Mouse (Mus musculus) left cerebral cortex, adult 2 months (tissue): ENCODE measurements around the gene Tbc1d10b. TPM values are rescaled to one million over a fixed set of nuclear protein-coding genes. Genes with fewer than 3 reads are reported as not detected.

Source experiments
- DNase-seq, 2 experiments: peaks; one replicate each; pipeline ENCODE4 v3.0.0; 2021 to 2022; ENCODE audit warnings: low spot score in 2 of 2, mixed read lengths in 1 of 2; ENCODE audit errors: extremely low spot score in 1 of 2
- H3K27ac ChIP-seq: fragments of 200-600 bp; 2 replicates; pipeline ENCODE4 v1.8.1; 2022
- H3K4me3 ChIP-seq: fragments of 200-600 bp; 2 replicates; pipeline ENCODE4 v1.8.1; 2022
- CTCF ChIP-seq: fragments of 200-600 bp; IDR thresholded peaks from 2 replicates; pipeline ENCODE4 v1.8.1; 2022; ENCODE audit warnings: antibody characterized with exemption, mild to moderate bottlenecking, moderate library complexity
- intact Hi-C: fragments of 180-260 bp; cut with DNase I; formaldehyde crosslinking; loops from one replicate; pipeline ENCODE4 v1.15.1; 2025
- total RNA-seq, 2 experiments: library from RNA; stranded (reverse); gene quantifications; 2 replicates each; pipeline ENCODE4 v1.2.3; 2021

The Tbc1d10b gene
- total RNA-seq, 2 experiments from 2014 or later: 91.9 to 110 TPM

DNA sequence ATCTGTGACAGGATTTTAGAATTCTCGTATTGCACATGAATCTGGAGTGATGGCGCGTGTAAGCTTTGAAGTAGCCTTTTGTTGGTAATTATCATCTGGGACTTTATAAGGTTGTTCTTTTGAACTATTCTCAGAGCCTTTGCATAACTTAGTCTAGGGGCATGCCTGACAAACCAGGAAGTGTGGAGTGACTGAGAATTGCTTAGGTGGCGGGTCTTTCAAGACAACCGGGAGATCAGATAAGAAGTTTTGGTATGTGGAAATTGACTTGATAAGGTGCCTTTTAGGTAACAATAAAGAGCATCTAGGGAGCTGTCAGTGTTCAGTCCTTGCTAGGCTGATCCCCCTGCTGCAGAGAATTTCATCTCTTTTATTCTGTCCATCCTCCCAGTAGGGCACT, 41.8 kb downstream of the Tbc1d10b start:
- intact Hi-C loops: loop anchor here (10.0 kb wide), 1 partner anchor 562 kb away; no protein-coding TSS in a partner anchor
- no peak overlapping the region for H3K27ac ChIP-seq
- H3K4me3 ChIP-seq: no peak overlapping the region
- no peak for DNase-seq
- TF ChIP-seq CTCF: no peak

DNA sequence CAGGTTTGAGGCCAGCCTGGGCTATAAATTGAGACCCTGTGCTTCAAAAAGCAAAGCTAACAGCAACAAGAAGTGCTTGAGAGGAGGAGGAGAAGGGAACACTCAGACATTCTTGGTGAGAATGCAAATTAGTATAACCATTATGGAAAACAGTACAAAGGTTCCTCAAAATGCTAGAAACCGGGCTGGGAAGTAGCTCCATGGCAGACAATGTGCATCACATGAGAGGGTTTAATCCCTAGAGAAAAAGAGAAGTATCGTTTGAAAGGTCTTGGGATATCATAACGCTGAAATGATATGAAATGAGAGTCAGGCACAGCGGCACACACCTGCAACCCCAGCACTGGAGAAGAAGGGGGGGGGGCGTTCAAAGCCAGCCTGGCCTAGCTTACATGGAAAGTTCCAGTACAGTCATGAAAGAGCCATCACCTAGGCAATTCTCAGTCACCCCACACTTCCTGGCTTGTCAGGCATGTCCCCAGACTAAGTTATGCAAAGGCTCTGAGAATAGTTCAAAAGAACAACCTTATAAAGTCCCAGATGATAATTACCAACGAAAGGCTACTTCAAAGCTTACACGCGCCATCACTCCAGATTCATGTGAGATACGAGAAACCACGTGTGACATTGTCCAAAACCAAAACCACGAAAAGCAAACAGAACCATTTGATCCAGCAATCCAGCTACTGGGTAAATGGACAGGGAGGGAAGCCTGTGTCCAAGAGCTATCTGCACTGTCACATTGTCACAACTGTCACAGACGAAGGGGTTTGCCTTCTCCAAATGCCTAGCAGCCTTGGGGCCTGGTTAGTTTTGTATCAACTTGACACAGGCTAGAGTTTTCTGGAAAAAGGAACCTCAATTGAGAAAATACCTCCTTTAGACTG, 42.4 kb downstream of the Tbc1d10b start:
- H3K27ac ChIP-seq: no peak overlapping the region
- H3K4me3 ChIP-seq: no peak overlapping the region
- TF ChIP-seq CTCF: no peak
- intact Hi-C loops: loop anchor here (10.0 kb wide), 1 partner anchor 561 kb away; no protein-coding TSS in a partner anchor
- DNase-seq: no peak

DNA sequence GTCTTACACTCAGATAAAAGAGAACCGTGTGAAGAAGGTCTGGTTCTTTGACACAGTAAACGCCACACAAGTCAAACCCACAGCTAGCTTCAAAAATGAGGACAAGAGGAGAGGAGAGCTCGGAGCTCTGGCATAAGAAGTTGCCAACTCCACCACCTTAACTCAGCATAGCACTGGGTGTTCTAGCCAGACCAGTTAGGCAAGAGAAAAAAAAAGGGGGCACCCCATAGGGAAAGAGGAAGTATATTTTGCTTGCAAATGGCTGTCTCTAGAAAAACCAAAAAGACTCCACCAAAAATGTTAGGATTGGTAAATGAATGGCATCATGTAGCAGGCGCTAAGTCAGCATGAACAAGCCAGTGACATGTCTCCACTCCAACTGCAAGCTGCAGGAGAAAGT, 44.3 kb downstream of the Tbc1d10b start:
- intact Hi-C loops: loop anchor here (10.0 kb wide), 1 partner anchor 559 kb away; no protein-coding TSS in a partner anchor
- H3K4me3 ChIP-seq: no peak overlapping the region
- TF ChIP-seq CTCF: no peak
- no peak overlapping the region for H3K27ac ChIP-seq
- DNase-seq: no peak

DNA sequence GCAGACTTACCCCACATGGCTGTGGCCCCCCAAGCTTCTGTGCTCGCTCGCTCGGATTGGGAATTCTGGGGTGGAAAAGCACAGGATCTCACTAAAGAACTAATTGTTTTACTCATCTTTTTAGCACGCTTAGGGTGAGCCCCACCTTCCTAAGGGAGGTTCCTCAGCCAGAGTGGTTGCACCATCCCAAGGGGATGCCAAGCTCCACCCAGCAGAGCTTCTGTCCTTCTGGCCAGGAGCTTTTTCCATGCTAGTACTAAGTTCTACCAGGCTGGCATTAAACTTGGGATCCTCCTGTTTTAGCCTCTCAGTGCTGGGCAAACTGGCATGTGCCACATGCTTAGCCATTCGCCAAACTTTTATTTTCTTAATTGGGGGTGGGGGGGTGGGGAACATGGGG, 45.7 kb downstream of the Tbc1d10b start:
- Histone ChIP-seq H3K4me3 (no peak overlapping the region), H3K27ac (no peak overlapping the region)
- no peak for DNase-seq
- TF ChIP-seq CTCF: no peak
- intact Hi-C loops: loop anchor here (10.0 kb wide), 1 partner anchor 558 kb away; no protein-coding TSS in a partner anchor

DNA sequence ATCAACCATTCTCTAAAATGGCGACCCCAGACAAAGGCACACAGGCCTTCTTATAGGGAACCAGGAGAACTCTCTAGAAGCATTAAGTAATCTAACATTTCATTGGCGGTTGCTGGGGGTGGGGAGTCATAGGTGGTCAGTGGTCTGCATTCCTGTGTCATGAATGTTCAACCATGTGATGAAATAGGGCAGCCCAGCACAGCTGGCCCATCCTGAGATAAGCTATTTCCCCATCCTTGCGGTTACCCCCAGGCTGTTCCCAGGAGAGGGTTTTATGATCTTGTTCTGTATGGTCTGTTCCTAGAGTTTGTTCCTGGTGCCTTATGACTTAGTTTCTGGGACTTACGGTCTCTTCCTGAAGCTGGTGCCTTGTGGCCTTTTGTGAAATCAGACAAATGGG, 50.7 kb downstream of the Tbc1d10b start:
- no peak for TF ChIP-seq CTCF
- DNase-seq: no peak
- intact Hi-C loops: no loop called here
- Histone ChIP-seq H3K4me3 (no peak overlapping the region), H3K27ac (no peak overlapping the region)

DNA sequence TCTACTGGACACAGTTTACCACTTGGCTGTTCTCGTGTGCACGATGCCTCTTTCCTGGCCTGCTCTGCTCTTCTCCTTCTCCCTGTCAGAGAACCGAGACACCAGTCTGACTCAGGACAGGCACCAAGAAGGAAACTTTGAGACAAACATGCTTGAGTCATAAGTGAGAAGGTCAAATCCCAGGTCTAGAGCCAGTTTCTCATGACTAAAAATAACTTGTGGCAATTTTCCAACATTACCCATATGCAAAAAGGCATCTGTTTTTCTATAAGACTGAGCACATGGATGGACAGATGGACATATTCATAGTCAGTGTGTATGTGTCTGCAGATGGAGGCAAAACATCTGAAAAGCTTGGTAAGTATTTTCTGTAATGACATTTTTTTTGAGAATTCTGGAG, 54.8 kb downstream of the Tbc1d10b start:
- intact Hi-C loops: no loop called here

DNA sequence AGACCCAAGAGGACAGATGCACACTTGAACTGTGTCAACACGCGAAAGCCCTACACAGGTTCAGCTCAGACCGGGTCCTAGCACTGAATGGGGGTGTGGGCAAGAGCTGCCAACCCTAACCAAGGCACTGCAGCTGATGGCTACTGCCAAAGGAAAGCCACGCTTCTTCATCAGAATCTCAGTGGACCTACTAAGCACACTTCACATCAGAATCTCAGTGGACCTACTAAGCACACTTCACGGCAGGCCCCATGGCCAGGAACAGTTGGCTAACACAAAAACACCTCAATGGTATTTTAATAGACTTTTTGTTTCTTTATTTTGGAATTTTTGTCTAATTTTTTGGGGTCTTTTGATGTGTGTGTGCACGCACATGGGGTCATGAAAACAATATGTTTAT, 55.8 kb downstream of the Tbc1d10b start:
- intact Hi-C loops: no loop called here
- TF ChIP-seq CTCF: no peak
- DNase-seq: no peak
- Histone ChIP-seq H3K27ac (no peak overlapping the region), H3K4me3 (no peak overlapping the region)

More for the DNA sequence above, 54.8 kb downstream of the Tbc1d10b start:
- no peak for DNase-seq
- H3K4me3 ChIP-seq: no peak overlapping the region
- no peak overlapping the region for H3K27ac ChIP-seq
- TF ChIP-seq CTCF: no peak

DNA sequence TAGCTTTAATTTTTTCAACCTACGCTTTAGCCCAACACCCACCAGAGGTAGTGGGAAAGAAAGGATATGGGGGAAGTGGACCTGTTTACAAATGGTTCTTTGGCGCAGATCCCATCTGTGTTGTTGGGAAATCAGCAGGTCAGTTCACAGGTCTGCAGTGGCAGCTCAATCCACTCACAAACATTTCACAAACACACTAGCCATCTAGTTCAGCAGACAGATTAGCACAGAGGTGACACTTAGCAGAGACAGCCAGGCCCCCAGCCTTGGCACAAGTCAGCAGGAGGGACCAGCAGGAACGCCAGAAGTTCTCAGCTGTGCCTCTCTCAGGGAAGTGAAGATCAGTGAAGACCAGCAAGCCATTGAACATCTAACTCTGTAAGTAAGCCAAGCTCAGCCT, 60.4 kb downstream of the Tbc1d10b start:
- DNase-seq: no peak
- no peak overlapping the region for H3K4me3 ChIP-seq
- intact Hi-C loops: loop anchor here (5.0 kb wide), 1 partner anchor 39 kb away; no protein-coding TSS in a partner anchor
- TF ChIP-seq CTCF: no peak
- no peak overlapping the region for H3K27ac ChIP-seq

Other genes with a start within 250 kb of the Tbc1d10b start
- gene Cdipt, start 232.6 kb downstream of the Tbc1d10b start, total RNA-seq: 100 to 1,000 TPM; 181 to 186 TPM
- gene Cdiptos, start 232.4 kb downstream of the Tbc1d10b start, total RNA-seq: under 1 TPM in 1 of 2 experiments, not detected in 1; 0.52 TPM
- 1 to 10 TPM; 7.2 to 8.3 TPM for gene Mvp, start 193.8 kb downstream of the Tbc1d10b start, total RNA-seq
- gene Pagr1b, start 192.0 kb downstream of the Tbc1d10b start, total RNA-seq: 1 to 10 TPM in 1 of 2 experiments, not detected in 1; 1.2 TPM
- gene Pagr1a, start 191.1 kb downstream of the Tbc1d10b start, total RNA-seq: 10 to 100 TPM; 15.1 to 27.1 TPM
- gene Gm42742, start 187.4 kb downstream of the Tbc1d10b start, total RNA-seq: 10 to 100 TPM; 61.0 to 66.3 TPM
- gene Prrt2, start 187.3 kb downstream of the Tbc1d10b start, total RNA-seq: 100 to 1,000 TPM; 214 to 216 TPM
- 100 to 1,000 TPM; 210 to 221 TPM for gene Maz, start 181.4 kb downstream of the Tbc1d10b start, total RNA-seq
- gene Kif22, start 166.0 kb downstream of the Tbc1d10b start, total RNA-seq: 1 to 10 TPM; 4.4 to 9.7 TPM
- not detected for gene Zg16, start 121.1 kb downstream of the Tbc1d10b start, total RNA-seq
- gene AI467606, start 117.1 kb downstream of the Tbc1d10b start, total RNA-seq: 1 to 10 TPM; 1.2 TPM
- gene Qprt, start 86.2 kb downstream of the Tbc1d10b start, total RNA-seq: under 1 TPM; 0.28 to 0.32 TPM
- under 1 TPM; 0.18 to 0.23 TPM for gene Spn, start 70.6 kb downstream of the Tbc1d10b start, total RNA-seq
- gene Cd2bp2, start 12.4 kb downstream of the Tbc1d10b start, total RNA-seq: 10 to 100 TPM; 77.7 to 80.8 TPM
- gene Mylpf, start 422 bp upstream of the Tbc1d10b start, total RNA-seq: 1 to 10 TPM; 2.7 to 3.3 TPM
- 10 to 100 TPM; 17.8 to 20.5 TPM for gene Zfp553, start 24.6 kb upstream of the Tbc1d10b start, total RNA-seq
- gene Sept1, start 24.7 kb upstream of the Tbc1d10b start, total RNA-seq: 1 to 10 TPM; 3.5 to 6.4 TPM
- 10 to 100 TPM; 58.8 to 68.6 TPM for gene Zfp771, start 35.8 kb upstream of the Tbc1d10b start, total RNA-seq
- gene Dctpp1, start 52.2 kb upstream of the Tbc1d10b start, total RNA-seq: 10 to 100 TPM; 24.1 to 25.9 TPM
- gene Sephs2, start 65.6 kb upstream of the Tbc1d10b start, total RNA-seq: 10 to 100 TPM; 33.0 to 39.8 TPM
- gene Itgal, start 87.8 kb upstream of the Tbc1d10b start, total RNA-seq: under 1 TPM; 0.37 to 0.59 TPM
- gene Zfp768, start 137.1 kb upstream of the Tbc1d10b start, total RNA-seq: 10 to 100 TPM; 13.4 to 14.3 TPM
- gene Zfp747, start 167.6 kb upstream of the Tbc1d10b start, total RNA-seq: 1 to 10 TPM; 6.5 to 8.1 TPM
- 1 to 10 TPM; 3.8 to 5.0 TPM for gene 9130019O22Rik, start 178.7 kb upstream of the Tbc1d10b start, total RNA-seq
- 1 to 10 TPM; 7.6 to 9.3 TPM for gene E430018J23Rik, start 185.2 kb upstream of the Tbc1d10b start, total RNA-seq
- gene Zfp764, start 198.4 kb upstream of the Tbc1d10b start, total RNA-seq: 1 to 10 TPM; 3.8 to 5.6 TPM
- 10 to 100 TPM; 13.3 to 13.8 TPM for gene Zfp688, start 213.6 kb upstream of the Tbc1d10b start, total RNA-seq
- 1 to 10 TPM; 5.5 to 6.7 TPM for gene Zfp689, start 240.7 kb upstream of the Tbc1d10b start, total RNA-seq